Mouse (Mus musculus): ENCODE data around the gene Spon1. TPM values are rescaled to one million over a fixed set of nuclear protein-coding genes. Genes with fewer than 3 reads are reported as not detected.

Gene Spon1
- polyA plus RNA-seq, 2 experiments = 9.0 to 13.8 TPM

DNA sequence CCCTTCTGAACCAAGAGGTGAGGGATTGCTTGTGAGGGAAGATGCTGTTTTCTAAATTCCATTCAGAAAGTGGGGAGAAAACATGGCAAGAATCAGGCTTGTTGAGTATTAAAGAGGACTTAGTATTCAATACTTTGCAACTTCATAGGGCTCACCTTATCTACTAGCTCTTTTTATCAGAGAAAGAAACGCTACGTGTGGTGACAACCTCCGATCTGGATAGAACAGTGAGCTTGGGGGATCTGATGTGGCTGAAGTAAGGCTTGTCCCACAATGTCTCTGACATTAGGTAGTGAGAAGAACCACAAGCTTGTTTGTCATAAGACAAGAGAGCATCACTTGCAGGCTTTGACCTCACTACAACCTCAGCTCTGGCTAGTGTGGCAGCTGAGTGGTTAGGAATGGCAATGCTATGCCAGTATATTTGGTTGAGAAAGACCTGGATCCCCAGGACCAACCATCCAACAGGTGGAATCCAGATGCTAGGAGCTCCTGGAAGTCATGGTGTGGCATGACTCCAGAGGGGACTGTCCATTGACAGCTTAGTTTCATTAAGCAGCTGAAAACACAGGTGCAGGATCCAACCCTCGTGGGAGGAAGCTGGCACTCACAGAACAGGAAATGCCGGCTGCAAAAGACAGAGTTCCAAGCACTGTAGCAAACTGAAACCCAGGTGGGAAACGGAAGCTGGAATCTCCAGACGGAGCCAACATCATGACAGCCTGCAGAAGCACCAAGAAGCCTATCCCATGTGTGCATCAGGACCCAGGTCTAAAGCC, 81.4 kb downstream of the Spon1 start:
- no peak overlapping the region for H3K9ac ChIP-seq (ENCODE audit: low read depth, low read length, severe bottlenecking)
- no peak overlapping the region for H3K4me2 ChIP-seq (replicated peaks; ENCODE audit: low read depth, low read length, severe bottlenecking)
- H3K4me1 ChIP-seq (ENCODE audit: control insufficient read depth, insufficient read depth, low read length) = no peaks in the 10 kb centered on the region
- no peak for ATAC-seq (ENCODE audit: low FRiP score, low read depth)
- no peaks in the 10 kb centered on the region for H3K36me3 ChIP-seq (ENCODE audit: control insufficient read depth, insufficient read depth, low read length)
- no peak overlapping the region for H3K27ac ChIP-seq (replicated peaks; ENCODE audit: low read depth, low read length)
- no peak overlapping the region for H3K4me3 ChIP-seq (replicated peaks; ENCODE audit: low read length)
- no peaks in the 10 kb centered on the region for H3K27me3 ChIP-seq (ENCODE audit: control insufficient read depth, insufficient read depth, low read length)
- no peak for TF ChIP-seq POLR2A (IDR thresholded peaks at IDR 0.05; ENCODE audit: borderline replicate concordance, extremely low read depth, insufficient read depth, insufficient read length)
- H3K9me3 ChIP-seq (ENCODE audit: control insufficient read depth, low read length) = no peaks in the 10 kb centered on the region
- WGBS = 59% methylated on average over 7 of the region's 7 CpGs
- peak; percentile 41 for DNase-seq (ENCODE audit: low spot score)

DNA sequence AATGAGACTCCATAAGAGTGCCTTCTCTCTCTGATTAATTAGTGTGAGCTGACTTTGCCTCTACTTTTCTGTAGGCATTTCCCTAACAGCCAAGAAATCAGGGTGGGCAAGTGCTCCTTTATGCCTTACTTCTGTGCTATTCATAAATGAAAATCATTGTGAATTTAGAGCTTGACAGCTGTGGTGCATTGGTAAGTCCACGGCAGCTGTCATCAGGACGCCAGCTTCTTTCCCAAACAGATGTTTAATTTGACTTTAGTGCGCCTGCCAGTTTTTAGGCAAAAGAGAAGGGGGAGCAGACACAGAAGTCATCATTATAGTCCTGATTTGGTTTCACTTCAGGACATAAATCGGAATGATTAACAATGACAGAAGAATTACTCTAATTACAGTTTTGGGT, 84.6 kb downstream of the Spon1 start:
- no peaks in the 10 kb centered on the region for H3K9me3 ChIP-seq (ENCODE audit: control insufficient read depth, low read length)
- H3K36me3 ChIP-seq (ENCODE audit: control insufficient read depth, insufficient read depth, low read length) = no peaks in the 10 kb centered on the region
- no peaks in the 10 kb centered on the region for H3K27me3 ChIP-seq (ENCODE audit: control insufficient read depth, insufficient read depth, low read length)
- no peak for ATAC-seq (ENCODE audit: low FRiP score, low read depth)
- no peak overlapping the region for H3K4me3 ChIP-seq (replicated peaks; ENCODE audit: low read length)
- DNase-seq (ENCODE audit: low spot score) = peak; percentile 11
- no peak overlapping the region for H3K9ac ChIP-seq (ENCODE audit: low read depth, low read length, severe bottlenecking)
- TF ChIP-seq POLR2A (IDR thresholded peaks at IDR 0.05; ENCODE audit: borderline replicate concordance, extremely low read depth, insufficient read depth, insufficient read length) = no peak
- no peak overlapping the region for H3K27ac ChIP-seq (replicated peaks; ENCODE audit: low read depth, low read length)
- H3K4me2 ChIP-seq (replicated peaks; ENCODE audit: low read depth, low read length, severe bottlenecking) = no peak overlapping the region
- 25% methylated on average over 4 of the region's 4 CpGs for WGBS
- no peaks in the 10 kb centered on the region for H3K4me1 ChIP-seq (ENCODE audit: control insufficient read depth, insufficient read depth, low read length)

- no peak for ATAC-seq (ENCODE audit: low FRiP score, low read depth)
- H3K4me3 ChIP-seq (replicated peaks; ENCODE audit: low read length) = no peak overlapping the region
- no peak overlapping the region for H3K27ac ChIP-seq (replicated peaks; ENCODE audit: low read depth, low read length)
- no peak for DNase-seq (ENCODE audit: low spot score)
- H3K36me3 ChIP-seq (ENCODE audit: control insufficient read depth, insufficient read depth, low read length) = no peaks in the 10 kb centered on the region
- WGBS = 60% methylated on average over 4 of the region's 4 CpGs
- no peaks in the 10 kb centered on the region for H3K9me3 ChIP-seq (ENCODE audit: control insufficient read depth, low read length)
- no peaks in the 10 kb centered on the region for H3K27me3 ChIP-seq (ENCODE audit: control insufficient read depth, insufficient read depth, low read length)
- H3K9ac ChIP-seq (ENCODE audit: low read depth, low read length, severe bottlenecking) = no peak overlapping the region
- no peaks in the 10 kb centered on the region for H3K4me1 ChIP-seq (ENCODE audit: control insufficient read depth, insufficient read depth, low read length)
- TF ChIP-seq POLR2A (IDR thresholded peaks at IDR 0.05; ENCODE audit: borderline replicate concordance, extremely low read depth, insufficient read depth, insufficient read length) = no peak
- H3K4me2 ChIP-seq (replicated peaks; ENCODE audit: low read depth, low read length, severe bottlenecking) = no peak overlapping the region
These were observed 89.6 kb downstream of the Spon1 start for GRCm38 (mm10) chr7:113855396-113855795.

GRCm38 (mm10) chr7:113856067-113856466, 90.3 kb downstream of the Spon1 start:
- Histone ChIP-seq H3K9me3 (ENCODE audit: control insufficient read depth, low read length) (no peaks in the 10 kb centered on the region), H3K9ac (ENCODE audit: low read depth, low read length, severe bottlenecking) (no peak overlapping the region), H3K27me3 (ENCODE audit: control insufficient read depth, insufficient read depth, low read length) (no peaks in the 10 kb centered on the region), H3K36me3 (ENCODE audit: control insufficient read depth, insufficient read depth, low read length) (no peaks in the 10 kb centered on the region), H3K4me3 (replicated peaks; ENCODE audit: low read length) (no peak overlapping the region), H3K4me1 (ENCODE audit: control insufficient read depth, insufficient read depth, low read length) (no peaks in the 10 kb centered on the region), H3K4me2 (replicated peaks; ENCODE audit: low read depth, low read length, severe bottlenecking) (no peak overlapping the region), H3K27ac (replicated peaks; ENCODE audit: low read depth, low read length) (no peak overlapping the region)
- DNase-seq (ENCODE audit: low spot score) (no peak), ATAC-seq (ENCODE audit: low FRiP score, low read depth) (no peak)
- WGBS = 52% methylated on average over 3 of the region's 3 CpGs
- TF ChIP-seq POLR2A (IDR thresholded peaks at IDR 0.05; ENCODE audit: borderline replicate concordance, extremely low read depth, insufficient read depth, insufficient read length) = no peak

DNA sequence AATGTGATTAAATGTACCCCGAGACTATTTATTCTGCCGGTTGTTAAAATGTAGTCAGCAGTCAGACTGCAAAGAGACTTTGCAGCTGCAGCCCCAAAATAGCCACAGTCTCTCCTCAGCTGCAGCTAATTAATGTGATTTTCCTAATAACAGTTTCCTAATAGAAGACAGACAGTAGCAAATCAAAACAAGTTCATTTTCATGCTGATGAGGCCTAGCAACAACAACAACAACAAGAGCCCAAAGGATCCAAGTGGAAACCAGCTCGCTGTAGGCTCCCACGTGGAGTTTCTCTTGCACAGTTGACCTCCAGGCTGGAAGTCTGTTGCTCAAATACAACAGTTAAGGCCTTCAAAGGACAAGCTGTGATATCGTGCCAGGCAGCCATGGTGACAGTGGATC, 93.7 kb downstream of the Spon1 start:
- no peaks in the 10 kb centered on the region for H3K9me3 ChIP-seq (ENCODE audit: control insufficient read depth, low read length)
- no peak overlapping the region for H3K9ac ChIP-seq (ENCODE audit: low read depth, low read length, severe bottlenecking)
- H3K4me3 ChIP-seq (replicated peaks; ENCODE audit: low read length) = no peak overlapping the region
- H3K4me2 ChIP-seq (replicated peaks; ENCODE audit: low read depth, low read length, severe bottlenecking) = no peak overlapping the region
- 48% methylated on average over 5 of the region's 5 CpGs for WGBS
- H3K27me3 ChIP-seq (ENCODE audit: control insufficient read depth, insufficient read depth, low read length) = no peaks in the 10 kb centered on the region
- no peaks in the 10 kb centered on the region for H3K36me3 ChIP-seq (ENCODE audit: control insufficient read depth, insufficient read depth, low read length)
- TF ChIP-seq POLR2A (IDR thresholded peaks at IDR 0.05; ENCODE audit: borderline replicate concordance, extremely low read depth, insufficient read depth, insufficient read length) = no peak
- no peaks in the 10 kb centered on the region for H3K4me1 ChIP-seq (ENCODE audit: control insufficient read depth, insufficient read depth, low read length)
- no peak for ATAC-seq (ENCODE audit: low FRiP score, low read depth)
- no peak for DNase-seq (ENCODE audit: low spot score)
- H3K27ac ChIP-seq (replicated peaks; ENCODE audit: low read depth, low read length) = no peak overlapping the region

Data from limb, embryonic 14.5 days (tissue).